Mouse (Mus musculus): ENCODE measurements around the gene Vwa1.

DNA sequence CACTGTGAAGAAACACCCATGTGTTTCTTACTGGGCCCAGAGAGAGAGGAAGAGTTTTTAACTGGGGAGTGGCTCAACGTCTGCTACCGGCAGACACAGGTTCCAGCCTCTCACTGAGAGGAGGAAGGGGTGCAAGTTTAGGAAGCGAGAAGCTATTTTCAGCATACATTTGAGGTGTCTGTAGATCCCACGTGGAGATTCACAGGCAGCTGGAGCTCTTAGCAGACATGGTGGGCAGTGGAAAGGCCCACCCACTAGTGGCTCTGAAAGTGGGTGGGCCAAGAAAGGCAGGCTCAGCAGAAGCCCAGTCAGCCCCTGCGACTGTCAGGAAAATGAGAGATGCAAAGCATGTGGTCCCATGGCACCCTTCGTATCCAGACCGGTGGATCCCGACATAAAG, 36.2 kb downstream of the Vwa1 start:
- no peak for TF ChIP-seq CHD1 (IDR thresholded peaks at IDR 0.05; ENCODE audit: low read depth, low read length)
- no peak for TF ChIP-seq CTCF (IDR thresholded peaks at IDR 0.05 in 2 of 3, conservative IDR thresholded peaks at IDR 0.05 in 1 of 3; ENCODE audit: control insufficient read depth in 1 of 3, insufficient read depth in 1 of 3, low read depth in 2 of 3, low read length in 3 of 3, poor library complexity in 1 of 3, severe bottlenecking in 1 of 3)
- TF ChIP-seq POLR2A (IDR thresholded peaks at IDR 0.05; ENCODE audit: control insufficient read depth in 1 of 2, insufficient read depth in 1 of 2, low read depth in 1 of 2, low read length in 2 of 2, poor library complexity in 1 of 2), result no peak
- TF ChIP-seq SMC3 (IDR thresholded peaks at IDR 0.05; ENCODE audit: low read depth, low read length), result no peak
- no peak for TF ChIP-seq NRF1 (IDR thresholded peaks at IDR 0.05; ENCODE audit: insufficient read depth, low read depth, low read length, poor library complexity, severe bottlenecking)
- TF ChIP-seq ELF1 (IDR thresholded peaks at IDR 0.05; ENCODE audit: low read depth, low read length), result no peak
- TF ChIP-seq MXI1 (IDR thresholded peaks at IDR 0.05; ENCODE audit: low read depth, low read length), result no peak
- no peak for TF ChIP-seq MEF2A (IDR thresholded peaks at IDR 0.05; ENCODE audit: extremely low read depth, insufficient replicate concordance, low read depth, low read length, poor library complexity, severe bottlenecking)
- TF ChIP-seq GATA1 (IDR thresholded peaks at IDR 0.05; ENCODE audit: low read depth, low read length), result no peak
- no peak for TF ChIP-seq POLR2AphosphoS2 (IDR thresholded peaks at IDR 0.05; ENCODE audit: low read length)
- no peak for TF ChIP-seq TCF12 (IDR thresholded peaks at IDR 0.05; ENCODE audit: low read depth, low read length)
- TF ChIP-seq ZNF384 (IDR thresholded peaks at IDR 0.05; ENCODE audit: low read depth, low read length), result no peak

Measured in MEL (cell line).